Mouse (Mus musculus): ENCODE measurements at regions not wholly inside any gene's neighbourhood (a gene's known extent, or its start where the extent isn't known, plus 50 kb on each side); places are given as distances from the start of the nearest gene placed in this dataset.

DNA sequence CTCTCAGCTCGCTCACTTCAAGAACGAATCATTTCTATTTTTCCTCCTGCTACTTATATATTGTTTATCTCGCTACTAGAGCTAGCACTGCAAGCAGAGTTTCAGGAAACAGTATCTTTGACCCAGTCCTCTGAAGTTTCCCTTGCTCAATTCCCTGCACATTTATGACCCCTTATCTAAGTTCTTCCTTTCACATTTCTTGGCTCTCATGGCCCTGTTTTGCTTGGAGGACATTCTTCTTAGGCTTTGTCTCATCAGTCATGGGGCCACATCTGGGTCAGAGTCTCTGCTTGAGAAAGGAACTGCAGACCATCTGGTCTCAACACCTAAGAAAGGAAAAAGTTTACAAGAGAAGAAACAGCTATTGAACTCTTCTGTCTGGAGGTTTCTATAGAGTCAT is 166.7 kb upstream of the Adamts3 start:
- no peaks in the 10 kb centered on the region for H3K79me2 ChIP-seq (ENCODE audit: control insufficient read depth, insufficient read depth, low read length, poor library complexity)
- DNase-seq (ENCODE audit: low read depth, low spot score) = no peak
- no peak overlapping the region for H3K9ac ChIP-seq (ENCODE audit: control insufficient read depth, low read depth, low read length, poor library complexity, severe bottlenecking)
- H3K4me3 ChIP-seq (ENCODE audit: control insufficient read depth in 1 of 2, insufficient read depth in 1 of 2, low read depth in 2 of 2, low read length in 2 of 2) = no peak overlapping the region
- no peaks in the 10 kb centered on the region for H3K36me3 ChIP-seq (ENCODE audit: control insufficient read depth in 1 of 2, insufficient read depth in 2 of 2, low read length in 2 of 2)
- no peaks in the 10 kb centered on the region for H3K9me3 ChIP-seq (replicated peaks; ENCODE audit: insufficient read depth, low read length)
- no peak overlapping the region for H3K27ac ChIP-seq (ENCODE audit: control insufficient read depth, low read depth, low read length)
- H3K4me1 ChIP-seq (ENCODE audit: control insufficient read depth in 1 of 2, insufficient read depth in 2 of 2, low read length in 2 of 2) = no peaks in the 10 kb centered on the region
- no peaks in the 10 kb centered on the region for H3K27me3 ChIP-seq (ENCODE audit: control insufficient read depth in 1 of 2, insufficient read depth in 2 of 2, low read length in 2 of 2)
- TF ChIP-seq MYC (IDR thresholded peaks at IDR 0.05; ENCODE audit: low read depth, low read length) = no peak
- TF ChIP-seq POLR2A (IDR thresholded peaks at IDR 0.05; ENCODE audit: control insufficient read depth in 1 of 2, insufficient read depth in 1 of 2, low read depth in 1 of 2, low read length in 2 of 2, poor library complexity in 1 of 2) = no peak
- no peak for TF ChIP-seq MEF2A (IDR thresholded peaks at IDR 0.05; ENCODE audit: extremely low read depth, insufficient replicate concordance, low read depth, low read length, poor library complexity, severe bottlenecking)
- no peak for TF ChIP-seq RAD21 (IDR thresholded peaks at IDR 0.05; ENCODE audit: low read depth, low read length)
- no peak for TF ChIP-seq SIN3A (IDR thresholded peaks at IDR 0.05; ENCODE audit: low read length)
- TF ChIP-seq GABPA (IDR thresholded peaks at IDR 0.05; ENCODE audit: low read depth, low read length) = no peak
- no peak for TF ChIP-seq GATA1 (IDR thresholded peaks at IDR 0.05; ENCODE audit: low read depth, low read length)
- TF ChIP-seq RCOR1 (IDR thresholded peaks at IDR 0.05; ENCODE audit: low read depth, low read length) = no peak
- TF ChIP-seq USF2 (IDR thresholded peaks at IDR 0.05; ENCODE audit: borderline replicate concordance in 1 of 2, insufficient read depth in 1 of 2, low read depth in 1 of 2, low read length in 2 of 2) = no peak
- TF ChIP-seq MAZ (IDR thresholded peaks at IDR 0.05; ENCODE audit: low read depth, low read length) = no peak
- no peak for TF ChIP-seq JUND (IDR thresholded peaks at IDR 0.05; ENCODE audit: low read depth, low read length)
- TF ChIP-seq CHD1 (IDR thresholded peaks at IDR 0.05; ENCODE audit: low read depth, low read length) = no peak
- TF ChIP-seq ELF1 (IDR thresholded peaks at IDR 0.05; ENCODE audit: low read depth, low read length) = no peak
- TF ChIP-seq ZMIZ1 (IDR thresholded peaks at IDR 0.05; ENCODE audit: low read depth, low read length) = no peak
- TF ChIP-seq BHLHE40 (IDR thresholded peaks at IDR 0.05; ENCODE audit: borderline replicate concordance, low read depth, low read length) = no peak
- TF ChIP-seq MAFK (IDR thresholded peaks at IDR 0.05; ENCODE audit: borderline replicate concordance, low read depth, low read length) = no peak
- no peak for TF ChIP-seq E2F4 (IDR thresholded peaks at IDR 0.05; ENCODE audit: borderline replicate concordance, low read depth, low read length)
- TF ChIP-seq POLR2AphosphoS5 (IDR thresholded peaks at IDR 0.05; ENCODE audit: borderline replicate concordance, low read depth, low read length) = no peak
- TF ChIP-seq ZNF384 (IDR thresholded peaks at IDR 0.05; ENCODE audit: low read depth, low read length) = no peak
- TF ChIP-seq KAT2A (conservative IDR thresholded peaks at IDR 0.05; ENCODE audit: low read depth, low read length) = no peak

DNA sequence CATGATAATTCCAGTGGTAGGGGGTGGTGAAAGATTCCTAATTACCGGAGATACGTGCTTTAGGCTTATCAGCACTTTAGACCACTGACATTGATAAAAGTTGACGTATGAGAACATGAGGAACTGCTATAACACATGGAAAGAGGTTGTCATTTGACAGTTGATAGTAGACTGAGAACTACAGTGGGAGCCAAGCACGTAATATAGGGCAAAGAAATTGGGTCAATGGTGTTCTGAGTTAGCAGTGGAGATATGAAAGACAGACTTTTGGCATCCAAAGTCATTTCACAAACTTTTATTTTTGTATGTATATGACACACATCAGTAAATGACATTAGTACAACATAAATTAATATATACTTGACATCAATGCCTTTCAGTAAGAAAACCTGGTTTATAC is 159.6 kb upstream of the Adamts3 start:
- Histone ChIP-seq H3K27me3 (ENCODE audit: control insufficient read depth in 1 of 2, insufficient read depth in 2 of 2, low read length in 2 of 2) (no peaks in the 10 kb centered on the region; a peak in 1 of 4 replicates), H3K4me1 (ENCODE audit: control insufficient read depth in 1 of 2, insufficient read depth in 2 of 2, low read length in 2 of 2) (no peaks in the 10 kb centered on the region), H3K27ac (ENCODE audit: control insufficient read depth, low read depth, low read length) (no peak overlapping the region)

More for the DNA sequence above, 159.6 kb upstream of the Adamts3 start:
- Histone ChIP-seq H3K4me3 (ENCODE audit: control insufficient read depth in 1 of 2, insufficient read depth in 1 of 2, low read depth in 2 of 2, low read length in 2 of 2) (no peak overlapping the region), H3K79me2 (ENCODE audit: control insufficient read depth, insufficient read depth, low read length, poor library complexity) (no peaks in the 10 kb centered on the region), H3K9me3 (replicated peaks; ENCODE audit: insufficient read depth, low read length) (no peaks in the 10 kb centered on the region), H3K9ac (ENCODE audit: control insufficient read depth, low read depth, low read length, poor library complexity, severe bottlenecking) (no peak overlapping the region), H3K36me3 (ENCODE audit: control insufficient read depth in 1 of 2, insufficient read depth in 2 of 2, low read length in 2 of 2) (no peaks in the 10 kb centered on the region)
- TF ChIP-seq CHD2 (IDR thresholded peaks at IDR 0.05; ENCODE audit: low read length) (no peak), GATA1 (IDR thresholded peaks at IDR 0.05; ENCODE audit: low read depth, low read length) (no peak), ZNF384 (IDR thresholded peaks at IDR 0.05; ENCODE audit: low read depth, low read length) (no peak), USF1 (IDR thresholded peaks at IDR 0.05; ENCODE audit: low read depth, low read length) (no peak), MEF2A (IDR thresholded peaks at IDR 0.05; ENCODE audit: extremely low read depth, insufficient replicate concordance, low read depth, low read length, poor library complexity, severe bottlenecking) (no peak), POLR2AphosphoS2 (IDR thresholded peaks at IDR 0.05; ENCODE audit: low read length) (no peak), RAD21 (IDR thresholded peaks at IDR 0.05; ENCODE audit: low read depth, low read length) (no peak)
- no peak for DNase-seq (ENCODE audit: low read depth, low spot score)

All from MEL (cell line).